Mouse (Mus musculus): ENCODE measurements at regions not wholly inside any gene's neighbourhood (a gene's known extent, or its start where the extent isn't known, plus 50 kb on each side); places are given as distances from the start of the nearest gene placed in this dataset.

DNA sequence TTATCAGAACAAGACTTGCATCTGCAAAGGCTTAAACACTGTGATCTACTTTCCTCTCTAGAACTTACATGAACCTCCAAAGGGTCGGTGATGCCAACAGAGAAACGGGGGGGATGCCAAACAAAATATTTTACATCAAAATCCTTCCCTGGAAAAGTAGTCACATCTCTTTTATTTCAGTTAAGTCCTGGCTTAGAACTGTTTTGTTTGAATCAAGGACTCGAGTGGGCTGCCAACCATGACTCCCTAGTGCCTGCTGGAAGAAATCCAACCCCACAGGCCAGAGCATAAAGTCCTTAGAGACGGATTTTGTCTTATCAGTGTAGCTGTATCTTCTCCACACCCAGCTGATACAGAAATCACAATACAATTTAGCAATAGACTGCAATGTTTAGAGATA lies 336.1 kb upstream of the Rack1 start:
- Histone ChIP-seq H3K4me3 (ENCODE audit: insufficient read depth, low read depth, low read length) (no peak overlapping the region), H3K27ac (ENCODE audit: insufficient read depth, low read depth, low read length) (no peak overlapping the region), H3K4me1 (ENCODE audit: control insufficient read depth, insufficient read depth, low read length) (no peaks in the 10 kb centered on the region)
- WGBS = 28% methylated on average over 4 of the region's 4 CpGs
- TF ChIP-seq POLR2A (IDR thresholded peaks at IDR 0.05; ENCODE audit: insufficient read depth, low read depth, low read length) (no peak), CTCF (IDR thresholded peaks at IDR 0.05; ENCODE audit: insufficient read depth, low read depth, low read length) (no peak)

DNA sequence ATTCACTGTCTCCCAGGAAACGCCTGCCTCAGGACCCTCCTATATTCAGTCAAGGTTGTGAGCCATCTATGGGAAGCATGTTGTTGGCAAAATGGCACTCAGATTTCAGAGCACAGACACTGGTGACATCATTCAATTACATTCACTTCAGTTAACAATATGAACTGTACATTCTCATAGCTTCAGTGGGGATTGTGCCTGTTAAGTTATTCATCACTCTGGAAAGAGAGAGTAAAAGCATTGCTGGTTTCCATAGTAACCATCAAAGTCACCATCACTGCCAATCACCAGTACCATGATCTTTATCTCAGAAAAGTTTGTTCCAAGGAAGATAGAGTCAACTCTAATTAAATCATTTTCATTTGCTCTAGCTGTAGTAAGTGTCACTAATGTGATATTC lies 350.2 kb upstream of the Rack1 start:
- TF ChIP-seq CTCF (IDR thresholded peaks at IDR 0.05; ENCODE audit: insufficient read depth, low read depth, low read length) (no peak), POLR2A (IDR thresholded peaks at IDR 0.05; ENCODE audit: insufficient read depth, low read depth, low read length) (no peak)
- Histone ChIP-seq H3K27ac (ENCODE audit: insufficient read depth, low read depth, low read length) (no peak overlapping the region), H3K4me1 (ENCODE audit: control insufficient read depth, insufficient read depth, low read length) (no peaks in the 10 kb centered on the region), H3K4me3 (ENCODE audit: insufficient read depth, low read depth, low read length) (no peak overlapping the region)
- WGBS = 71% methylated on average over 1 of the region's 1 CpGs

DNA sequence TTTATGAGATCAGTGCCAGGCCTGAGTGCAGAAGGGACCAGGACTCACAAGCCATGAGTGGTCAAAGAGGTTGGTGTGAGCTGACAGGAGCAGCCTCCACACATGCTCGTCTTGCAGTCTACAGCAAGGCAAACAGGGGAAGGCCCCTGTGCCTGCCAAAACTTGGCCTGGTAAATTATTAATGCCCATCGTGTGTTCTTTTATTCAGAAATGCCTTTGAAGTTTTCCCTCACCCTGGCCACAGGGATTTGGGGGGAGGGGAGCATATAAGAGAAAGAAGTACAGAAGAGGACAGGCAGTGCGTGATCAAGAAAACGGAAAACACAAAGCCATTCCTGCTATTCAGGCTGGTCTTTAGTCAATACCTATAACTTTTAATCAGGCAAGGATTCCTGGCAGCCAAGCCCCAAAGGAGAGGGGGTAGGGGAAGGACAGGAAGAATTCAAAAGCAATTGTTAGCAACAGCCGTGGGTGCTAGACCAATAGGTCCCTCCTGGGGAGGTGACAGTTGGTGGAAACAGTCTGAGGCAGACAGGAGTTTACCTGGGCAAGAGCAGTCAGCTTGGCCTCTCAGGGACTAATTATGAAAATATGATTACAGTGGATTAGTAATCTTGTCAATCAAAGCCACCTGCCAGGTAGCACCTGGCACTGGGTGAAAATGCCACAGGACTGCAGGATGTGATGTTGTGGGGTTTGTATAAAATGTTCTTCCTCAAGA lies 357.4 kb upstream of the Rack1 start:
- Histone ChIP-seq H3K4me1 (ENCODE audit: control insufficient read depth, insufficient read depth, low read length) (no peaks in the 10 kb centered on the region), H3K4me3 (ENCODE audit: insufficient read depth, low read depth, low read length) (no peak overlapping the region), H3K27ac (ENCODE audit: insufficient read depth, low read depth, low read length) (no peak overlapping the region)
- TF ChIP-seq POLR2A (IDR thresholded peaks at IDR 0.05; ENCODE audit: insufficient read depth, low read depth, low read length) = no peak
- no peak for TF ChIP-seq CTCF (IDR thresholded peaks at IDR 0.05; ENCODE audit: insufficient read depth, low read depth, low read length)
- WGBS = 53% methylated on average over 5 of the region's 5 CpGs

DNA sequence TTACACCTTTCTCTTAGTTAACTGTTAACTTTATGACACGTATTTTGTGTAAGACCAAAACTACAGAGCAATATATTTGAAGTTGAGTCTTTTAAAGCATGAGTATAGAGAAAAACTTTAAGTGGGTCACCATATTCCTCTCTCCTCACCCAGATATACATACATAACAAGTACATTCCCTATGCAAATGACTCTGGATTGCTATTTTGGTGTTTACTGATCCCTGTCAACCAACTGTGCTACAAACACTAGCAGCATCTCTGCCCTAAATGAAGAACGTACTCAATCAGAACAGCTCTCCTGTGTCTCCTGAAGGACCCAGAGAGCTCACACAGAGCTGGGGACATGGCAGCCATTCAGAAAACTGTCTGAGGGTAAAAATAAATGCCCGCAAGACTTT lies 363.4 kb upstream of the Rack1 start:
- no peak for TF ChIP-seq CTCF (IDR thresholded peaks at IDR 0.05; ENCODE audit: insufficient read depth, low read depth, low read length)
- TF ChIP-seq POLR2A (IDR thresholded peaks at IDR 0.05; ENCODE audit: insufficient read depth, low read depth, low read length) = no peak
- Histone ChIP-seq H3K4me3 (ENCODE audit: insufficient read depth, low read depth, low read length) (no peak overlapping the region), H3K4me1 (ENCODE audit: control insufficient read depth, insufficient read depth, low read length) (no peaks in the 10 kb centered on the region), H3K27ac (ENCODE audit: insufficient read depth, low read depth, low read length) (no peak overlapping the region)
- 66% methylated on average over 3 of the region's 3 CpGs for WGBS

DNA sequence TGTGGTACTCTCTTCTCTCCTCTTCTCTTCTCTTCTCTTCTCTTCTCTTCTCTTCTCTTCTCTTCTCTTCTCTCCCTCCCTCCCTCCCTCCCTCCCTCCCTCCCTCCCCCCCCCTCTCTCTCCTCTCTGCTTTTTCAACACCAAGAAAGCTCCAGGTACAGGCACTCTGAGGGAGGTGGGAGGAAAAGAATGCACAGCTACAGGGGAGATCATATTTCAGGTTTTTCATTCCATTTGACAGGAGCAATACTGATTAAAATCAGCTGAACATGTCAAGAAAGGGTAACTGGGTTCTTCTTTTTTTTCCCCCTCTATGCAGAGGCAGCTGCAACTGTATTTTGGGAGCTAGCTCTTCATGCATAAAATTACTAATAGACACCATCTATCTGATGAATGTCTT lies 368.8 kb upstream of the Rack1 start:
- TF ChIP-seq POLR2A (IDR thresholded peaks at IDR 0.05; ENCODE audit: insufficient read depth, low read depth, low read length) = no peak
- no peak for TF ChIP-seq CTCF (IDR thresholded peaks at IDR 0.05; ENCODE audit: insufficient read depth, low read depth, low read length)
- Histone ChIP-seq H3K27ac (ENCODE audit: insufficient read depth, low read depth, low read length) (no peak overlapping the region), H3K4me3 (ENCODE audit: insufficient read depth, low read depth, low read length) (no peak overlapping the region), H3K4me1 (ENCODE audit: control insufficient read depth, insufficient read depth, low read length) (no peaks in the 10 kb centered on the region)

DNA sequence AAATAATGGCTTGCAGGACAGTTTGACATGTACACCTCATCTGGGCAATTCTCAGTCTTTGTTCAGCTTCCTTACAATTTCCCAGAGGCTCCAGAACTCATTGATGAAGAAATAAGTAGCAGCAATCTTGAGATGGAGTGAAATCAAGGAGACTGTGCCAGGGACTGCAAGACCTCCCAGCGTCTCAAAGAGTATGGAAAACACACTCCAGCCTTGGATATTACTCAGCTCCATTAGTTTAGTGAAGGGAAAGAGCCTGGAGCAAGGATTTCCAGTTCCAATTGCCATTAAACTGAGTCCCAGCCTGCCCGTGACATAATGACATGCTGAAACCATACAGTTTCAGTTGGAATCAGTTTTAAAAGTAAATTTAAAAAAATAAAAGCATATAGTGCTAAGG lies 372.7 kb upstream of the Rack1 start:
- no peak overlapping the region for H3K27ac ChIP-seq (ENCODE audit: insufficient read depth, low read depth, low read length)
- WGBS = 47% methylated on average over 2 of the region's 2 CpGs
- no peak overlapping the region for H3K4me3 ChIP-seq (ENCODE audit: insufficient read depth, low read depth, low read length)
- no peak for TF ChIP-seq CTCF (IDR thresholded peaks at IDR 0.05; ENCODE audit: insufficient read depth, low read depth, low read length)
- no peak for TF ChIP-seq POLR2A (IDR thresholded peaks at IDR 0.05; ENCODE audit: insufficient read depth, low read depth, low read length)
- H3K4me1 ChIP-seq (ENCODE audit: control insufficient read depth, insufficient read depth, low read length) = no peaks in the 10 kb centered on the region

DNA sequence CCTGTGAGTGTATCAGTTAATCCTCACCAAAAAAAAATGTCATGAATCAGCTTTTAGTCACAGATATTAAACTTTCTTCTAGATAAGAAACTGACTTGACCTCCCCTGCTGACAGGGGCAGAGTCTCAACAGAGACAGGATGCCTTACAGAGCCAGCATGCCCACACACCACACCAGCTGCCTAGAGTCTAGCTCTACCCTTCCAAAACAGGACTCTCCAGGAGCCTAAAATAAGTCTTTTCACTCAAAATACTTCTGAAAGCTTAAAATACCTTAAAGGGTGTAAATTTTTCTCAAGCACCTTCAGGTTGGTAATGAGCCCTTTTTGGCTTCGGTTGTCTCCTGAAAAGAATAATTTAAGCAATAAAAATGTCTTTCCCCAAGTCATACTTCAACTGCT lies 373.7 kb upstream of the Rack1 start:
- Histone ChIP-seq H3K4me1 (ENCODE audit: control insufficient read depth, insufficient read depth, low read length) (no peaks in the 10 kb centered on the region), H3K4me3 (ENCODE audit: insufficient read depth, low read depth, low read length) (no peak overlapping the region), H3K27ac (ENCODE audit: insufficient read depth, low read depth, low read length) (no peak overlapping the region)
- WGBS = 71% methylated on average over 1 of the region's 1 CpGs
- TF ChIP-seq CTCF (IDR thresholded peaks at IDR 0.05; ENCODE audit: insufficient read depth, low read depth, low read length) = no peak

DNA sequence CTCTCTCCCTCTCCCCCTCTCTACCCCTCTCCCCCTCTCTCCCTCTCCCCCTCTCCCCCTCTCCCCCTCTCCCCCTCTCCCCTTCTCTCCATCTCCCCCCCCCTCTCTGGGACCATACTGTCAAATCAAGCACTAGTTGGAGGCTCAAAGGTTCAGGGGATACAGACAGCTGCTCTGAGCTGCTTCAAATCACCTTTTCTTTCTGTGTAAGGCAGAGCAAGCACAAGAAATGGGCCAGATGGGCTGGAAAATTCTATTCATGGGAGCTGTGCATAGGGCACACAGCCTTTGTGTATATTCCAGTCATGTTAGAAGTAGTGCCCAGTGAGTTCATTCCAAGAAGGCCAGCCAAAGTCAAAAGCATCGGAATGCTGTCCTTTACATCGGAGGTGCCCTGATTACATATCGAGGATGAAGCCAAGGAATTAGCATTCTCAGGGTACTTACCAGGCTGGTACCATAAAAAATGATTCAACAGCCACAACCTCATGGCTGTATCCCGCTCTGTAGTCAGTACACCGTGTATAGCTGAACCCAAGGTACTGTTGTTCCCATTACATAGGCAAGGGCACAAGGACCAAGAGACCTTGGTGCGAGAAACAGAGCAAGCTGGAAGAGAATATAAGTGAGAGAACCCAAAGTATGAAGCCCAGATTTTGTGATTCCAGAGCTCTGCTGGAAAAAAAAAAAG lies 381.9 kb upstream of the Rack1 start:
- TF ChIP-seq POLR2A (IDR thresholded peaks at IDR 0.05; ENCODE audit: insufficient read depth, low read depth, low read length) (no peak), CTCF (IDR thresholded peaks at IDR 0.05; ENCODE audit: insufficient read depth, low read depth, low read length) (no peak)
- 56% methylated on average over 6 of the region's 6 CpGs for WGBS
- Histone ChIP-seq H3K27ac (ENCODE audit: insufficient read depth, low read depth, low read length) (no peak overlapping the region), H3K4me3 (ENCODE audit: insufficient read depth, low read depth, low read length) (no peak overlapping the region), H3K4me1 (ENCODE audit: control insufficient read depth, insufficient read depth, low read length) (no peaks in the 10 kb centered on the region)

DNA sequence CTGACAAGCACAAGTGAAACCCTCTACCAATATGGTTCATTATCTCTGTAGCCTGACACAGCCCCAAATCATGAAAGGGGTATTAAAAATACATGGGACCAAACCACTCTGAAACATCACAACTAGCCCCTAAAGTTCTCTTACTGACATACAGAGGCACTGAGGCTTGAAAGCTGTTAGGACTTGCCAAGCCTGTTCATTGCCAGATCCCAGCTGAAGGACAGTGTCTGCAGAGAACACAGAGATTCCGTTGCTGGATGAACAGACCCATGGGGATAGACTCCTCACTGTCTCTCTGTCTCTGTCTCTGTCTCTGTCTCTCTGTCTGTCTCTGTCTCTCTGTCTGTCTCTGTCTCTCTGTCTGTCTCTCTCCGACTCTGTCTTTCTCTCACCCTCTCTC lies 382.5 kb upstream of the Rack1 start:
- H3K4me3 ChIP-seq (ENCODE audit: insufficient read depth, low read depth, low read length) = no peak overlapping the region
- TF ChIP-seq CTCF (IDR thresholded peaks at IDR 0.05; ENCODE audit: insufficient read depth, low read depth, low read length) (no peak), POLR2A (IDR thresholded peaks at IDR 0.05; ENCODE audit: insufficient read depth, low read depth, low read length) (no peak)
- WGBS = 40% methylated on average over 2 of the region's 2 CpGs
- no peak overlapping the region for H3K27ac ChIP-seq (ENCODE audit: insufficient read depth, low read depth, low read length)
- no peaks in the 10 kb centered on the region for H3K4me1 ChIP-seq (ENCODE audit: control insufficient read depth, insufficient read depth, low read length)
